Mouse (Mus musculus) C2C12 (cell line): Measurements from ENCODE around the gene Tacc3. TPM values are rescaled to one million over a fixed set of nuclear protein-coding genes. Genes with fewer than 3 reads are reported as not detected.

Experiments
- H3K27me3 ChIP-seq: one replicate; pipeline ENCODE4 v1.6.1; 2011; ENCODE audit not compliant: control insufficient read depth, insufficient read depth, insufficient read length
- H3K36me3 ChIP-seq: one replicate; pipeline ENCODE4 v1.6.1; 2011; ENCODE audit not compliant: control insufficient read depth, insufficient read depth
- H3K4me3 ChIP-seq: one replicate; pipeline ENCODE4 v1.5.1; 2011; ENCODE audit warnings: mild to moderate bottlenecking, control low read depth; ENCODE audit not compliant: poor library complexity, insufficient read depth, severe bottlenecking
- H3K79me2 ChIP-seq: one replicate; pipeline ENCODE4 v1.6.1; 2011; ENCODE audit not compliant: control insufficient read depth, insufficient read depth
- H3K79me3 ChIP-seq: one replicate; pipeline ENCODE4 v1.6.1; 2011; ENCODE audit warnings: low read depth, control low read depth
- H3ac ChIP-seq: one replicate; pipeline ENCODE3; 2011; ENCODE audit warnings: low read depth; ENCODE audit not compliant: control insufficient read depth, insufficient read length
- CEBPB ChIP-seq: IDR thresholded peaks from one replicate; pipeline ENCODE4 v1.6.1; 2011; ENCODE audit warnings: low read depth, mild to moderate bottlenecking, control low read depth, moderate library complexity
- CTCF ChIP-seq: IDR thresholded peaks from one replicate; pipeline ENCODE4 v1.5.1; 2011; ENCODE audit not compliant: control insufficient read depth, insufficient read depth, insufficient read length
- FOSL1 ChIP-seq: IDR thresholded peaks from one replicate; pipeline ENCODE4 v1.8.0; 2011; ENCODE audit warnings: mild to moderate bottlenecking, low read length; ENCODE audit not compliant: poor library complexity, insufficient read depth, severe bottlenecking
- MAX ChIP-seq: IDR thresholded peaks from one replicate; pipeline ENCODE4 v1.6.1; 2011; ENCODE audit warnings: mild to moderate bottlenecking, control low read depth
- MYOD1 ChIP-seq: IDR thresholded peaks from one replicate; pipeline ENCODE4 v1.6.1; 2011; ENCODE audit warnings: low read depth; ENCODE audit not compliant: control insufficient read depth, insufficient read length
- MYOG ChIP-seq: IDR thresholded peaks from one replicate; pipeline ENCODE4 v1.6.1; 2011; ENCODE audit not compliant: control insufficient read depth, insufficient read length; ENCODE audit errors: extremely low read depth
- USF1 ChIP-seq: IDR thresholded peaks from one replicate; pipeline ENCODE4 v1.6.1; 2011; ENCODE audit warnings: low read depth, mild to moderate bottlenecking, control low read depth, moderate library complexity
- polyA plus RNA-seq: library from polyadenylated mRNA; unstranded; fragments of >200 nt; fragmentation: generic; extraction: Trizol; gene quantifications from one replicate; pipeline ENCODE4 v1.2.1, GENCODE M21; 2012; ENCODE audit warnings: missing spikeins

Tacc3 gene
- polyA plus RNA-seq, 1 experiment: 109 TPM

- Histone ChIP-seq H3K4me3 (peak overlapping the region; percentile 97), H3K79me2 (peaks cover 85% of the 10 kb centered on the region), H3K79me3 (peaks cover 45% of the 10 kb centered on the region), H3K36me3 (peaks cover 54% of the 10 kb centered on the region), H3K27me3 (no peaks in the 10 kb centered on the region), H3ac (peak overlapping the region; percentile 80)
- TF ChIP-seq USF1: no peak
- no peak for TF ChIP-seq CEBPB
- no peak for TF ChIP-seq FOSL1
- no peak for TF ChIP-seq MYOD1
- TF ChIP-seq CTCF: no peak
- TF ChIP-seq MYOG: no peak
- TF ChIP-seq MAX: no peak
Measured at GRCm38 (mm10) chr5:33658664-33659050, 729 bp downstream of the Tacc3 start.

- H3K27me3 ChIP-seq: no peaks in the 10 kb centered on the region
- no peak overlapping the region for H3K4me3 ChIP-seq
- H3K79me2 ChIP-seq: peaks cover 8% of the 10 kb centered on the region
- peaks cover 94% of the 10 kb centered on the region for H3K36me3 ChIP-seq
- TF ChIP-seq CEBPB (no peak), MAX (no peak), USF1 (no peak), CTCF (no peak)
- H3K79me3 ChIP-seq: no peaks in the 10 kb centered on the region
- H3ac ChIP-seq: no peak overlapping the region
Measured at GRCm38 (mm10) chr5:33668223-33668622, 10.3 kb downstream of the Tacc3 start.

GRCm38 (mm10) chr5:33671659-33672058, 13.7 kb downstream of the Tacc3 start:
- TF ChIP-seq MYOD1 (no peak), CTCF (no peak), MYOG (no peak), MAX (no peak), CEBPB (no peak), USF1 (no peak), FOSL1 (no peak)
- Histone ChIP-seq H3K4me3 (no peak overlapping the region), H3K27me3 (no peaks in the 10 kb centered on the region), H3K36me3 (peaks cover 74% of the 10 kb centered on the region), H3K79me2 (no peaks in the 10 kb centered on the region), H3K79me3 (no peaks in the 10 kb centered on the region), H3ac (no peak overlapping the region)

GRCm38 (mm10) chr5:33674439-33674838, 16.5 kb downstream of the Tacc3 start:
- no peaks in the 10 kb centered on the region for H3K79me2 ChIP-seq
- peaks cover 47% of the 10 kb centered on the region for H3K36me3 ChIP-seq
- H3K4me3 ChIP-seq: no peak overlapping the region
- H3ac ChIP-seq: no peak overlapping the region
- H3K79me3 ChIP-seq: no peaks in the 10 kb centered on the region
- no peaks in the 10 kb centered on the region for H3K27me3 ChIP-seq
- no peak for TF ChIP-seq MYOG
- TF ChIP-seq CEBPB: no peak
- no peak for TF ChIP-seq CTCF
- no peak for TF ChIP-seq MYOD1
- no peak for TF ChIP-seq FOSL1
- TF ChIP-seq USF1: no peak
- TF ChIP-seq MAX: no peak

GRCm38 (mm10) chr5:33675964-33676363, 18.0 kb downstream of the Tacc3 start:
- TF ChIP-seq MAX (no peak), CTCF (peak; percentile 29)
- Histone ChIP-seq H3K79me3 (no peaks in the 10 kb centered on the region), H3K27me3 (no peaks in the 10 kb centered on the region), H3K36me3 (peaks cover 31% of the 10 kb centered on the region), H3K79me2 (no peaks in the 10 kb centered on the region), H3K4me3 (no peak overlapping the region), H3ac (no peak overlapping the region)

GRCm38 (mm10) chr5:33678244-33678643, 20.3 kb downstream of the Tacc3 start:
- Histone ChIP-seq H3ac (no peak overlapping the region), H3K4me3 (no peak overlapping the region), H3K79me3 (no peaks in the 10 kb centered on the region), H3K79me2 (no peaks in the 10 kb centered on the region), H3K36me3 (peaks cover 9% of the 10 kb centered on the region), H3K27me3 (peaks cover 5% of the 10 kb centered on the region)
- no peak for TF ChIP-seq CEBPB
- TF ChIP-seq FOSL1: no peak
- TF ChIP-seq MAX: no peak
